Mouse (Mus musculus) brain, embryonic 14.5 days (tissue): ENCODE data around the gene Aes.

ENCODE experiments used
- CTCF ChIP-seq: fragments of 200-500 bp; IDR thresholded peaks from 2 replicates; pipeline ENCODE4 v1.5.1; 2012; ENCODE audit warnings: inconsistent platforms, mild to moderate bottlenecking, moderate library complexity, borderline replicate concordance; ENCODE audit not compliant: insufficient read depth, insufficient read length; ENCODE audit errors: extremely low read depth
- POLR2A ChIP-seq: fragments of 200-500 bp; IDR thresholded peaks from 2 replicates; pipeline ENCODE4 v1.6.1; 2012; ENCODE audit warnings: mild to moderate bottlenecking, inconsistent platforms, borderline replicate concordance; ENCODE audit not compliant: poor library complexity, insufficient read depth, insufficient read length, severe bottlenecking; ENCODE audit errors: extremely low read depth

DNA sequence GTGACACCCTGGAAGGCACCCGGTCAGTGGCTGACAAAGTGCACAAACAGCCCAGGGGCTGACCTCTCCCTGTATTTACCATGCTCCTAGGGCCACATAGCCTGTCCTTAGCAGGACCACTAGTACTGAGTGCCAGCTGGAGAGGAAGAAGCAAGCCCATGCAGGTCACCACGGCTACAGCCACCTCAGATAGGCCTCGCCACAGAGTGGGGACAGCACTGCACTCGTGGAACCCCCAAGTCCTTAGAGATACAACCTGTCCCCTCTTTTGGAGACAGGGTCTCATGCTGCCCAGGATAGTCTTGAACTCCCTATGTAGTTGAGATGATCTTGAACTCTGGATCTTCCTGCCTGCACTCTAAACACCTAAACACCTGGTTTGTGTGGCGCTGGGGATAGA lies 17.9 kb upstream of the Aes start:
- TF ChIP-seq POLR2A (no peak), CTCF (no peak)
